In genomic region chr12:73560091-73560490, GRCm38 (mm10) we compare ENCODE assay signal across 11 mouse cellular contexts. TPM values are rescaled to one million over a fixed set of nuclear protein-coding genes. Genes with fewer than 3 reads are reported as not detected.
DNase-seq lines count a peak whose midpoint lies in the region; ATAC-seq and TF ChIP-seq lines count a peak whose summit lies in the region.
"Had no signal": no experiment of that assay in that cellular context is flagged by ENCODE, and none has a peak within 500 bp of the region (broad histone marks: within the 10 kb centered on the region; RNA-seq: fewer than 3 reads in every experiment).

No protein-coding gene starts in this region.

- TF ChIP-seq POLR2A in ES-Bruce4 (IDR thresholded peaks at IDR 0.05; ENCODE audit: insufficient read depth, low read length) = no peak

- intact Hi-C loops in gastrocnemius, adult 2 months (cut with DNase I) = loop anchor here (5.0 kb wide), 1 partner anchor 452 kb away; no protein-coding TSS in a partner anchor

- no peaks in the 10 kb centered on the region for H3K27me3 ChIP-seq in lung, postnatal 0 days (replicated peaks; ENCODE audit: insufficient read depth, low read length)
- H3K27me3 ChIP-seq in ES-Bruce4 (ENCODE audit: control insufficient read depth, insufficient read depth, low read length, poor library complexity, severe bottlenecking) = no peaks in the 10 kb centered on the region
- H3K27me3 ChIP-seq in liver, embryonic 14.5 days (ENCODE audit: control insufficient read depth, insufficient read depth, low read length) = no peaks in the 10 kb centered on the region

- no peak for TF ChIP-seq EP300 in lung, postnatal 0 days (IDR thresholded peaks at IDR 0.05)
- TF ChIP-seq EP300 in ES-Bruce4 (IDR thresholded peaks at IDR 0.05; ENCODE audit: insufficient read depth, low read depth, low read length) = no peak
- no peak for TF ChIP-seq EP300 in liver, embryonic 14.5 days (IDR thresholded peaks at IDR 0.05; ENCODE audit: low read depth)

- ATAC-seq in lung, postnatal 0 days = no peak
- no peak for ATAC-seq in liver, embryonic 14.5 days (ENCODE audit: insufficient read depth)
- no peak for ATAC-seq in cerebellum, adult (ENCODE audit: insufficient number of reproducible peaks, low FRiP score, low TSS enrichment)

- no peak overlapping the region for H3K27ac ChIP-seq in gastrocnemius, adult 2 months
- H3K27ac ChIP-seq in lung, postnatal 0 days (ENCODE audit: low read length) = no peak overlapping the region
- H3K27ac ChIP-seq in ES-Bruce4 (ENCODE audit: insufficient read depth, low read length) = no peak overlapping the region
- no peak overlapping the region for H3K27ac ChIP-seq in liver, embryonic 14.5 days

- TF ChIP-seq CTCF in gastrocnemius, adult 2 months (IDR thresholded peaks at IDR 0.05) = peak; percentile 56
- peak; percentile 67 for TF ChIP-seq CTCF in lung, postnatal 0 days (IDR thresholded peaks at IDR 0.05)
- TF ChIP-seq CTCF in ES-Bruce4 (IDR thresholded peaks at IDR 0.05; ENCODE audit: low read depth, low read length) = peak; percentile 38
- TF ChIP-seq CTCF in liver, embryonic 14.5 days (IDR thresholded peaks at IDR 0.05; ENCODE audit: low read depth) = peak; percentile 60

- WGBS in lung, postnatal 0 days = 56% methylated on average over 7 of the region's 7 CpGs
- 40% methylated on average over 7 of the region's 7 CpGs for WGBS in liver, embryonic 14.5 days (ENCODE audit: insufficient replicate concordance)

- no peaks in the 10 kb centered on the region for H3K36me3 ChIP-seq in lung, postnatal 0 days (ENCODE audit: insufficient read depth, low read length)
- no peaks in the 10 kb centered on the region for H3K36me3 ChIP-seq in ES-Bruce4 (ENCODE audit: control insufficient read depth, insufficient read depth, low read length, poor library complexity, severe bottlenecking)
- H3K36me3 ChIP-seq in liver, embryonic 14.5 days (replicated peaks; ENCODE audit: control insufficient read depth, insufficient read depth, low read depth) = no peaks in the 10 kb centered on the region

- H3K9ac ChIP-seq in lung, postnatal 0 days (replicated peaks; ENCODE audit: low read depth) = no peak overlapping the region
- H3K9ac ChIP-seq in ES-Bruce4 (ENCODE audit: low read depth, poor library complexity, severe bottlenecking) = no peak overlapping the region
- no peak overlapping the region for H3K9ac ChIP-seq in liver, embryonic 14.5 days (replicated peaks)

- H3K4me3 ChIP-seq in gastrocnemius, adult 2 months = no peak overlapping the region
- H3K4me3 ChIP-seq in lung, postnatal 0 days (ENCODE audit: low read depth, low read length) = no peak overlapping the region
- no peak overlapping the region for H3K4me3 ChIP-seq in ES-Bruce4 (ENCODE audit: low read depth, low read length)
- H3K4me3 ChIP-seq in liver, embryonic 14.5 days (ENCODE audit: insufficient read depth in 1 of 2, low read depth in 2 of 2, low read length in 2 of 2) = no peak overlapping the region

- DNase-seq in gastrocnemius, adult 2 months = no peak
- no peak for DNase-seq in gastrocnemius, postnatal 4 days (ENCODE audit: low spot score in 2 of 2)
- DNase-seq in lung, postnatal 0 days (ENCODE audit: low spot score) = peak; percentile 18
- no peak for DNase-seq in lung, postnatal 14 days
- no peak for DNase-seq in liver, embryonic 14.5 days (ENCODE audit: low read depth in 3 of 3, low spot score in 3 of 3)
- DNase-seq in left cerebral cortex, adult 11 months (ENCODE audit: low spot score) = no peak
- DNase-seq: cerebellum, adult 8-10 months; heart, postnatal 4 days had no signal

- no peaks in the 10 kb centered on the region for H3K9me3 ChIP-seq in lung, postnatal 0 days (ENCODE audit: low read length)
- no peaks in the 10 kb centered on the region for H3K9me3 ChIP-seq in ES-Bruce4 (replicated peaks; ENCODE audit: control insufficient read depth, insufficient read depth, low read length, poor library complexity, severe bottlenecking)
- H3K9me3 ChIP-seq in liver, embryonic 14.5 days (ENCODE audit: control insufficient read depth, low read length) = no peaks in the 10 kb centered on the region

- H3K4me1 ChIP-seq in lung, postnatal 0 days (ENCODE audit: insufficient read depth, low read depth, low read length) = no peaks in the 10 kb centered on the region
- H3K4me1 ChIP-seq in ES-Bruce4 (ENCODE audit: control insufficient read depth, insufficient read depth, low read length) = no peaks in the 10 kb centered on the region
- H3K4me1 ChIP-seq in liver, embryonic 14.5 days (replicated peaks; ENCODE audit: control insufficient read depth in 2 of 2, insufficient read depth in 2 of 2, low read length in 1 of 2) = no peaks in the 10 kb centered on the region

- H3K4me2 ChIP-seq in lung, postnatal 0 days (replicated peaks; ENCODE audit: low read depth, low read length) = no peak overlapping the region
- H3K4me2 ChIP-seq in liver, embryonic 14.5 days (ENCODE audit: low read depth) = no peak overlapping the region
- H3K4me2 ChIP-seq: midbrain, embryonic 11.5 days had no signal

RNA-seq across cellular contexts. Expression of gene Tmem30b, which starts 13.9 kb away (rescaled TPM):
- under 1 TPM; 0.26 to 0.50 TPM for total RNA-seq in gastrocnemius, adult 2 months (2021)
- total RNA-seq in gastrocnemius, postnatal 4 days (2021) = 1 to 10 TPM; 2.0 to 2.2 TPM
- polyA plus RNA-seq in lung, postnatal 0 days (2015; fragmentation: Nextera tagmentation; extraction: Ambion mirVana) = 19.3 and 19.4 TPM in 2 replicates
- 13.5 and 14.7 TPM in 2 replicates for polyA plus RNA-seq in ES-Bruce4 (2011; ENCODE audit: insufficient read depth, insufficient read length, low read depth, missing spikeins)
- 1.9 and 2.0 TPM in 2 replicates for polyA plus RNA-seq in liver, embryonic 14.5 days (2012; rRNA removed)
- polyA plus RNA-seq in liver, embryonic 14.5 days (2014; fragmentation: Nextera tagmentation; extraction: Ambion mirVana) = 3.8 and 3.9 TPM in 2 replicates

RNA-seq across cellular contexts. Expression of gene Prkch, which starts 24.5 kb away (rescaled TPM):
- total RNA-seq in gastrocnemius, adult 2 months (2021) = 1 to 10 TPM; 5.5 to 7.6 TPM
- 10 to 100 TPM; 11.3 to 11.8 TPM for total RNA-seq in gastrocnemius, postnatal 4 days (2021)
- polyA plus RNA-seq in lung, postnatal 0 days (2015; fragmentation: Nextera tagmentation; extraction: Ambion mirVana) = 20.0 and 20.9 TPM in 2 replicates
- 1.5 and 1.8 TPM in 2 replicates for polyA plus RNA-seq in ES-Bruce4 (2011; ENCODE audit: insufficient read depth, insufficient read length, low read depth, missing spikeins)
- 0.78 and 1.1 TPM in 2 replicates for polyA plus RNA-seq in liver, embryonic 14.5 days (2012; rRNA removed)
- 1.5 and 1.6 TPM in 2 replicates for polyA plus RNA-seq in liver, embryonic 14.5 days (2014; fragmentation: Nextera tagmentation; extraction: Ambion mirVana)
